Mouse (Mus musculus) mammary gland, adult 2 months (tissue): ENCODE measurements around the gene Mocs2. TPM values are rescaled to one million over a fixed set of nuclear protein-coding genes. Genes with fewer than 3 reads are reported as not detected.

ENCODE experiments used
- polyA plus RNA-seq: library from polyadenylated mRNA; depleted of rRNA; stranded (reverse); fragments of >200 nt; gene quantifications from 2 replicates; pipeline ENCODE4 v1.2.3, GENCODE M21; 2012; ENCODE audit warnings: low replicate concordance; rRNA removed

Gene Mocs2
- polyA plus RNA-seq, result 11.8 and 33.9 TPM in 2 replicates

DNA sequence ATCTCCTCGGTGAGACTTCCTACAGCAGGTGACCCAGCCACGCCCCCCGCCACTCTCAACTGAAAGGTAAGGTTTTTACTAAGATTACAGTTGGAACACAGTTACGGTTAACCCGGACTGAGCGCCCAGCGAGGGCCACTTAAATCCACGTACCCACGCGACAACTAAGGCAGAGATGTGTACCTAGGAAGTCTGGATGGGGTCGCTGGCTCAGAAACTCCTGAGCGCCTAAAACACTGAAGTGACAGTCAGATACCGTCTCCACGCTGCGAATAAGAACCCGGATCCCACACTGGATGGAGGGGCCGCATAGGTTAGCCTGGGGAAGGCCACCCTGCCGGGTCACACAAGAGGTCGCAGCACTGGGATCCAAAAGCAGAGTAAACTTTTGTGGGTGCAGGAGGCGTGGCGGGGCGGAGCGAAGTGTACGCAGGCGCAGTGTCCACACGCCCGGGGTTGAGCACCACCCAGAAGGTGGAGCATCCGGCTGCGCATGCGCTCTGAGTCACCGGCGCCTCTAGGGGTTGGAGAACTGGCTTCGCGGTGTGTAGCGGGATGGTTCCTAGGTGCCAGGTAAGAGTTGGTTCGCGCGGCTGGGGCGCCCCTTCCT lies at the start of gene Mocs2:
Gene Mocs2 (plus strand): TSS at position 486 of the 610 bp plus-strand sequence.

Other genes starting within 250 kb of the Mocs2 start
- 0.53 and 1.2 TPM in 2 replicates for gene Itga2, start 113.9 kb downstream of the Mocs2 start, polyA plus RNA-seq